Mouse (Mus musculus) T-cell, adult 2 months (primary cell): Measurements from ENCODE around the gene AC131692.1.
"Not testable (repeated sequence)": the region's sequence is repeated elsewhere in the genome, so short reads cannot be mapped to it uniquely, and the experiment has no call there.

Source experiments
- DNase-seq: peaks from one replicate; pipeline ENCODE4 v3.0.0; 2022; ENCODE audit warnings: low spot score

Gene AC131692.1

DNA sequence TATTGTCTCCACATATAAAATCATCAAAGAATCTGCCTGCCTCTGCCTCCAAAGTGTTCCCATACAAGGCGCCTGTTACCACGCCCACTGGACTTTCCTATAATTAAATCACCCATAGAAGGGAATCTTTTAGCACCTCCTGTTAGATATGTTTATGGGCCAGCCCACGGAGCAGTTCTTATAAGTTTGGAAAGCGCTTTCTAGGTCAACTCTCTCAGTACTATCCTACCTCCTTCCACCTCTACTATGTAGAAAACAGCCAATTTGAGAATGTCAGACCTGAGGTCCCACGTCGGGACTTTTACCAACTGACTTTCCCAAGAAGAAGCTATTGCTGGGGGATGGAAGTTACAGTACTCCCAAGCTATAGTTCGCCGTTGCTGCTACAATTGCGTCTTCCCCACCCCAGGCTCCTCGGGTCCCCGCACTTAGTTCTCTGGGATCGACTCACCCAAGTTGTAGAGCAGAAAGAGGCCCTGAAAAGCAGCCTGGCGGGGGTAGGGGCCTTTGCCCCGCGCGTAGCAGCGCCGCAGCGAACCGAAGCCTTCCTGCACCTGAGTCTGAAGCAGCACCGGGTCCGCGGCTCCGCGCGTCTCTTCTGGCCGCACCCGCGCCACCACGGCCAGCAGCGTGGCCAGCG, 23.2 kb downstream of the AC131692.1 start:
- no peak for DNase-seq

DNA sequence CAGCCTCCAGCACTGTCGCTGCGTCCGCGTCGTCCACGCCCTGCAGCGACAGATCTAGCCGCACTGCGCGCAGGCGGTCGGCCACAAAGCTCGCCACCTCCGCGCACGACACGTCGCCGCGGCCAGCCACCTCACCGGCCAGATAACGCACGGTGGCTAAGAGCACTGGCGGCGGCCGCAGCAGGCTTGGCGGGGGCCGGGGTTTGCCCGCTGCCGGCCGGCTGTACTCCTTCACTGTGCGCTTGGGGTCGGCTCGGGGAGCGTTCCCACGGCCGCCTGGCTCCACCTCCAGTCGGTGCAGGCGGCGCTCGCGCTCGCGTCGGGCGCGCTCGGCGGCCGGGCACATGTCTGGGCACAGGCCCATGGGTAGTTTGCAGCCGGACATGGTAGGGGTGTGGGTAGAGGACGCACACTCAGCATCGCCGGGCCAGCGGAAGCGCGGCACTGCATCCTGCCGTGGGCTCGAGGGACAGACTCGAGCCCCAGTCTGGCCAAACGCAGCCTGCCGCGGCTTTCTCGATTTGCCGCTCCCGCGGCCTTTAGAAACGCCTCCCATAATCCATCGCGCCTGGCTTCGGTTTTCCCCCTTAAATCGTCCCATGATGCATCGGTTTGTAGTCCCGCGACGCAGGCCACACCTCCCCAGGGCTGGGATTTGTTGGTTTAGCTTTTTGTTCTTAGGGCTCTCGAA, 23.9 kb downstream of the AC131692.1 start, which contains the start of gene Sac3d1:
Gene Sac3d1 (minus strand): TSS at position 665 of the 691 bp plus-strand sequence.
- peak; percentile 88 for DNase-seq

DNA sequence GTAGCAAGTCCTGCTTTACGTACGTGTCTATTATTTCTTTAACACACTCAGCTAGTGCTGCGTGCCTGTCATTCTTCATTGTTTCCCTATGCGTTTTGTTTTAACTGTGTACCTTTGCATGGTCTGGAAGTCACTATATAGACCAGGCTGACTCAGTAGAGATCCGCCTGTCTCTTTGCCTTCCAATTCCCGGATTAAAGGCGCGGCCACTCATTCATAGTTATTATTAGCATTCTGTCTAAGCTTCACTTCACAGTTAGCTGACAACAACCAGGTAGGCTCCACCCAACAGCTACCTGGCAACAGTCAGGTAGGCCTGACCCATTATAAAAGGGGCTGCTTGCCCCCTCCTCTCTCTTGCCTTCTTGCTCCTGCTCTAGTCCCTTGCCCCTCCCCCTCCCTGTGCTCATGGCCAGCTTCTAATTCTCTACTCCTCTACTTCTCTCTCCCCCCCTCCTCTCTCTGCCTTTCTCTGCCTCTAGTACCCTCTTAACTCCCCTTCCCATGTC, 24.5 kb downstream of the AC131692.1 start:
- no peak for DNase-seq

DNA sequence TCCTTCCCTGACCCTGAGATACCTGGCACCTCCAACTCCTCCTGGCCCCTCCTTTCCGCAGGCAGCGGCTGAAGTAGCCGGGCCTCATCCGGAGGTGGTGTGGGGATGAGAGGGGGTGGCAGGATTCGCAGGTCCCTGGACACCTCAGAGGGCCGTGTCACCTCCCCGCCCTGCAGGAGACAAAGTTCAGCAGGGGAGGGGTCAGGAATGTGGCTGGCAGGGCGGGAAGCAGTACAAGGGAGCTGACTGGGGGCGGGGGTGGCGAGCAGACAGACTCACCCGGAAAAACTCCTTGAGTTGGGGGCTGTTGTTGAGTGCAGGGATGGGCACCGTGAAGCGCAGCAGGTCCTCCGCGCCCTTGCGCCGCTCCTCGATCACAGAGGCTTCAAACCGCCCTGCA, 27.5 kb downstream of the AC131692.1 start:
- DNase-seq: no peak

DNA sequence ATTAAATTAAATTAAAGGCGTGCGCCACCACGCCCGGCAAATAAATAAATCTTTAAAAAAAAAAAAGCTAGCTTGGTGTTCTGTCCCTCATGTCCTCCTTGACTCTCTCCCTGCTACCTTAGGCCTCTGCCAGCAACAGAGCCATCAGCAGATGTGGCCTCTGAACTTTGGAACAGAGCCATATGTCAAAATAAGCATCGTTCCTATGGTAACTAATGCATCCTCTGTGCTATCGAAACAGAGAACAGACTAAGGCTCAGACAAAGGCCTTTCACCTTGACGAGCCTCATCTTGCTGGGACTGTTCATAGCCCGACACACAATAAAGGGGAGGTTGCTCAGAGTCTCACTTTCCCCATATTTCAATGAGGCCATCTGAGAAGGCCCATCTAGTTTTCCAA, 29.1 kb downstream of the AC131692.1 start:
- DNase-seq: no peak

DNA sequence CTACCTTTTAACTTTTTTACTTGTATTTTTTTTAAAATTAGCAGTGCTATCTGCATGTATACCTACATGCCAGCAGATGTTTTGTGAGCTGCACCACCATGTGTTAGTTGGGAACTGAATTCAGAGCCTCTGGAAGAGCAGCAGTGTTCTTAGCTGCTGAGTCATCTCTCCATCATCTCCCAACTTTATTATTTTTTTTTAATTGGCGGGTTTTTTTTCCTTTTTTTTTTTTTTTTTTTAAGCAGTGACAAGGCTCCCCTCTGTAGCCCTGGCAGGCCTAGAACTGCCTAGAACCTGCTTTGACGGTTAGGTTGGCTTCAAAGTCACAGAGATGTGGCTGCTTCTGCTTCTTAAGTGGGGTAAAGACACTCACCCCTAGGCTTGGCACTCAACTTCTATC, 30.7 kb downstream of the AC131692.1 start:
- no peak for DNase-seq

DNA sequence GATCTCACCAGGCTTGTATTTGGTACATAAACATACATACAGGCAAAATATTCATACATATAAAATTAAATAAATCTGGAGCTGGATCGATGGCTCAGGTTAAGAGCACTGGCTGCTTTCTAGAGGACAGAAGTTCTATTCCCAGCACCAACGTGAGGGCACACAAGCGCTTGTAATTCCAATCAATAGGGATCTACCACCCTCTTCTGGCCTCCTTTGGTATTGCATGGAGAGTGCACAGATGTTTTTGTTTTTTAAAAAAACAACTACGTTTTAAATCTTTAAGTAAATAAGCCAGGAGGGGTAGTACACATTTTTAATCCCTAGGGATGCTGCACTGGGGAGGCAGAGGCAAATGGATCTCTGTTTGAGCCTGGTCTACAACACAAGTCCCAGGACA, 32.1 kb downstream of the AC131692.1 start:
- peak; percentile 60 for DNase-seq

DNA sequence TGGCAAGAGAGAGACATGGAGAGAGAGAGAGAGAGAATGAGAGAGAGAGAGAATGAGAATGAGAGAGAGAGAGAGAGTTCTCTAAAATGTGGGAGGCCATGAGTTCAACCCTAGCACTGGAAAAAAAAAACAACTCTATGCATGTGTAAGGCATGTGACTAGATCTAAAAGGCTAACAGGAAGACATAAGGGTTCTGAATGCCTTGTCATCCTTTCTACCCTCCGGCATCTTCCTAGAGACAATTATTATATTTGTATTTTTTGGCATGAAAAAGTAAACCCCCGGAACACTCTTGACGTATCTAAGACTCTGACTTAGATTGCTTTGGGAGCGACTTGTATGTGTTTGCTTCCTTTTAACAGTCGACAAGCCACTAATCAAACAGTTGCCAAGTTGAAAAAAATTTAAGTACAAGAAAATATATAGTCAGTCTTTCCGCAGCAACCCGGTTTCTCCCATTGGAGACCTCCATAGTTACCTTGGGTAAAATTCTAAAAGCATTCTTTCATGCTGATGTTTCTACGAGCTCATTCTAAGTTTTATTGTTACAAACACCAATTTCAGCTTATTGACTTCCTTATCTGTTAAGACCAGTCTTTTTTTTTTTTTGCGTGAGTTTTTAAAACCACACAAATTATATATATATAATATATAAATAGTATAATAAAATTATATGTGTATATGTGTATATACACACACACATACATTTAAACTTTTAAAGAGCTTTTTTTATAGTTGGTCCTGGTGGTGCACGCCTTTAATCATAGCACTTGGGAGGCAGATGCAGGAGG, 32.8 kb downstream of the AC131692.1 start:
- no peak for DNase-seq

DNA sequence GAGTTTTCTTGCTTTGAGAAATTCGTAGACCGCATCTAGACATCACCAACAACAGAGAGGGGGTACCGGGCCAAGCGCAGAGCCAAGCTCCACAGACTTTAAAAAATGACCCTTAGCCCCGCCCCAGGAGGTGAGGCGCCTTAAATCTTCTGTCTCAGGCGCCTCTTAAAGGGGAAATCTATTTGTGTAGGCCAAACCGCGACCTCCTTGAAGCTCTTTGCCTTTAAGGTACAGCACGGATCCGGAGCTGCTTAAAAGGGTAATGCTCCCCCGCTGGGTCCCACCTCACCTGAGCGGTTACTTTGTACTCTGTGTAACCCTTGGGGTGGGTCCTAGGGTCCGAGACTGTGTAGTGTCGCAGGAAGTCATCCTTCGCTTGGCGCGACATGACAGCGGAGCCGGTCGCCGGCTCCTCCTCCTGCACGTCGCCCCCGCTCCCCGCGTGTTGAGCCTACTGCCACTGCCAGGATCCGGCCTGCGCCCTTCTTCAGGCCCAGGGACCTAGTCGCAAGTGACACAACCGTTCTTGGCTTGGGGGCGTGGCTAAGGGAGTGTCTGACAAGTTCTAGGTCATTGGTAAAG, 33.6 kb downstream of the AC131692.1 start, which contains the start of gene Snx15:
Gene Snx15 (minus strand): TSS at position 545 of the 582 bp plus-strand sequence.
- peak; percentile 98 for DNase-seq

DNA sequence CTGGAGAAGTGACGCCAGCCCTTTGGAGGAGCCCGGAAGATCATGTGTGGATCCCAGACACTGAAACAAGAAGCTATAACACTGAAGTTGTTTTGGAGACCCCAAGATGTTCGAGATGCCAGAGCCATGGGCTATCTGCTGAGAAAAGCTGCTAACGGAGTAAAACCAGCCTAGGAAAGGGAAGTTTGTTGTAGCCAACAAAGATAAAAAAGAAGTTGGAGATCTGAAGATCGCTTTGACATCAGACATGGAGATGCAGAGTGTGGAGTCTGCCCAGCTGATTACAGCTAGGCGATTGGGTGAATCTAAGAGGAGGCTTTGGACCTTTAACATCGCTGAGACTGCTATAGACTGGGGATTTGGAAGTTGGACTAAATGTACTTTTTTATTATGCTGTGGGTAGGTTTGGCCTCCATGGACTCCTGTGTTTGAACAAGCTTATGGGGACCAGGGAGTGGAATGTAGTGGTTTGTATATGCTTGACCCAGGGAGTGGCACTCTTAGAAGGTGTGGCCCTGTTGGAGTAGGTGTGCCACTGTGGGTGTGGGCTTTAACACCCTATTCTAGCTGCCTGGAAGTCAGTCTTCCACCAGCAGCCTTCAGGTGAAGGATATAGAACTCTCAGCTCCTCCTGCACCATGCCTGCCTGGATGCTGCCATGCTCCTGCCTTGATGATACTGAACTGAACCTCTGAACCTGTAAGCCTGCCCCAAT, 36.4 kb downstream of the AC131692.1 start:
- DNase-seq: not testable (repeated sequence)

DNA sequence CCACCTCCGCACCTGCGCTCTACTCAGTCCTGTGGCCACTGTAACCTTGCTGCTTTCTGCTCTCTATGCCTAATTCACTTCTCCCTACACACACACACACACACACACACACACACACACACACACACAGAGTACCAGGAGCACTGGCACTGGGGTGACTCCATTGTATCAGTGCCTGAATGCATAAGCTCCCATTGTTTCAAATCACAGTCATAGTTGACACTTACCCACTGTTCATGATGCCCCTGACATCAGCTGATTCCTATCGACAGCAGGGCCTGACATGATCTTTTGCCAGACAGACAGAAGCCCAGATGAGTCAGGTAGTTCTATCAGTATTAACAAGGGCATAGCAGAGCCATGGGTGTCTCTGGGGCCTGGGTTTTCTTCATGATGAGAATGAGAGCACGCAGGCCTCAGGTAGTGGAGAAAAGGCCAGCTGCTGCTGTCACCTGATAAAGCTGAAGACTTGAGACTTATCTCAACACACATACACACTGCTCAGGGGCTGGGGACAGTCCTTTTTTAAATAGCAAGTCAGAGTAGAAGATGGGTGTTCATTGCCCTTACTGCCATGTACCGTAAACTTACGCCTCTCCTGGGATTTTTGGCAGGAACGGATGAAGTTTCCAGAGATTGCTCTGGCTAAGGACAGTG, 38.1 kb downstream of the AC131692.1 start:
- DNase-seq: no peak

DNA sequence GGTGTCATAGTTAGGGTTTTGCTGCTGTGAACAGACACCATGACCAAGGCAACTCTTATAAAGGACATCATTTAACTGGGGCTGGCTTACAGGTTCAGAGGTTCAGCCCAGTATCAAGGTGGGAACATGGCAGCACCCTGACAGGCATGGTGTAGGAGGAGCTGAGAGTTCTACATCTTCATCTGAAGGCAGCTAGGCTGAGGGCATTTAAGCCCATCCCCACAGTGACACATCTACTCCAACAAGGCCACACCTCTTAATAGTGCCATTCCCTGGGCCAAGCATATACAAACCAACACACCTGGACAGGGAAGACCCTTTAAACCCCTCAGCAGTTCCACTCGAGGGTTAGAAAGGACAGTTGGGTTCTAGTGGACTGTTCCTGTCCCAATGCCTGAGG, 39.0 kb downstream of the AC131692.1 start:
- DNase-seq: not testable (repeated sequence)

DNA sequence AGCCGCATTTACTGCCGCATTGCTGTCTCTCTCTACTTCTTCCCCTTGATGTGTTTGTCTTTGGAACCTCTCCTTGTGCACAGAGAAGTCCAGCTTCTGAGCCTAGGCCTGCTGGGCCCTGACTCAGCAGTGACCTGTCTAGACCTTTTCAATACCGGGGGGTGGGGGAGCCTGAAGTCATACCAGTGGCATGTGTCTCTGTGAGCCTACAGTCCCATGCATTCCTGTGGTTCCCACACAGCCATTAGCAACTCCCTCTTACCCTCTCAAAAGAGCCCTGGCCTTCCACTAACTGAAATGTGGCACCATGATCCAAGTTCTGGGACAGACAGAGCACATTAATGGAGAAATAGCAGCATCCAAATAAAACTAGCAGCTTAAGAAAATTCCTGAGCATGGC, 42.2 kb downstream of the AC131692.1 start:
- no peak for DNase-seq

DNA sequence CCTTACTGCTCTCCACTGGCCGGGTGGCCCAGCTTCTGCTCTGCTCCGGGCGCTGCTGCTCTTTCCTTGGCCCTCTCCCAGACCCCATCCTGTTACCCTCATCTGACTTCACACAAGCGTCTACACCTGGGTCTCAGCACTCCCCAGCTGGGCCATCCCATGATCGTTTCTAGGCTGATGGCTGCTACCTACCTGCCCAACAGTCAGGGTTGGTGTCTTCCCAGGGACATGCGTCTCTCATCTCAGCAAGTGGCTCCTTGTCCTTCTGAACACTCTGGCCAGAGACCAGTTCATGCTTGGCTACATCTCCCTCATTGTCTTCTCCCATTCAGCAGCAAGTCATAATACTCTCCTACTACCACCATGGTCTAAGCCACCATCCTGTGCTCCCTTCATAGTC, 45.5 kb downstream of the AC131692.1 start:
- no peak for DNase-seq

DNA sequence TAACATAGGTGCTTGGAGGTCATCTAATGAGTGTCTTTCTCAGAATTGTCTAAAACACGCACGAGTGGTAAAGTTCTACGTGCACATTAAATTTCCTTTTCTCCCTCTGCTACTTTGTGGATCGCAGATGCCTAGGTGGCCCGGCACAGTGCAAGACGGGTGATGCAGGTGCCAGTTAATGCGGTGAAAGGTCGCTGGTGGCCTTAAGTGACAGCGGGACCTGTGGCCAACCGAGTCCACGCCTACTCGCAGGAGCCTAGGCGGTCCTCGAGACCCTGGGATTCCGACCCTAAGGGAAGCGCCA, 46.1 kb downstream of the AC131692.1 start:
- DNase-seq: no peak

DNA sequence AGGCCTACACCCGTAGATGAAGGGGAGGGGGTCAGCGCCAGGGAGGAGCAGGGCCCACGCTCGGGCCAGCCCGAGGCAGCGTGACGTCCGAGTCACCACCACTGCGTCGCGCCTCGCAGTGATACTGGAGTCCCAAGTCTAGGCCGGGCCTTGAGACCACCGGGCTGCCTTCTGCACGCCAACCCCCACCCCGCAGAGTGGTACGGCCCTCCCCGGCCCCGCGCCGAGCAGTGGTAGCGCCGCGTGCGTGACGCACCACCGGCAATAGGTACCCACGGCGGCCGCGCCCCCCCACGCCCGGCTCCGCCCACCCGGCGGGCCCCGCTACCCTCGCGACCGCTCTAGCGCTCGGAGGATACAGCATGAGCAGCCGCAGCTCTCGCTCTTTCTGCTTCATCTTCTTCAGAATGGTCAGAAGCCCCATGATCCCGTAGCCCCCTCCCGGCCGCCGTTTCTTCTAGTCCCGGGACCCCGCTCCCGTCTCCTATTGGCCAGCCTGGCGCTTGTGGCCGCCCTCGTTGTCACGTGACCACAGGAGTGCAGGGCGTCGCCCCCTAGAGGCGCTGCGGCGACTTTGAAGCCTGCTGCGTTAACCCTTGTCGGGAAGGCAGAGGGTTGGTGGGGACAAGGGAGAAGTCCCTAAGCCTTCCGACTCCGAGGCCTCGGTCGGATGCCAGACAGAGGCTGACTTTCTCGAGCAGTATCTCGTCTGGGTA, 46.6 kb downstream of the AC131692.1 start, which contains the start of gene Batf2:
Gene Batf2 (plus strand): TSS at position 306 of the 716 bp plus-strand sequence.
- peak; percentile 92 for DNase-seq

DNA sequence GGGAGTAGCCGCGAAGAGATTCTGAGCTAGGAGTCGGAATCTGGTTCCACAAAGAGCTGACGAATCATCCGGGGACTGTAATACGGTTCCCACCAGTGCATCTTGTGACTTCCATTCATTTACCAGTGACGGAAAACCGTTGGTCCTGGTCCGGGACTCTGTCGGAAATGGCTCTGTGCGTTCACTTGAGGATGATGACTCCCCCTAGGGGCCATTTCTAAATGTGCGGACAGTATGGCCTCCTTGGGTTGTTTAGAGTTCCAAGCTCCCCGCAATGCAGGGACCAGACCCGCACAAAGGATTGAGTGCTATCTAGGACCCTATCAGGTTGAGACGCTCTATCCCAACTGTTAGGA, 47.2 kb downstream of the AC131692.1 start, which contains the start of gene Arl2:
Gene Arl2 (minus strand): TSS at position 155 of the 356 bp plus-strand sequence.
- peak; percentile 81 for DNase-seq

DNA sequence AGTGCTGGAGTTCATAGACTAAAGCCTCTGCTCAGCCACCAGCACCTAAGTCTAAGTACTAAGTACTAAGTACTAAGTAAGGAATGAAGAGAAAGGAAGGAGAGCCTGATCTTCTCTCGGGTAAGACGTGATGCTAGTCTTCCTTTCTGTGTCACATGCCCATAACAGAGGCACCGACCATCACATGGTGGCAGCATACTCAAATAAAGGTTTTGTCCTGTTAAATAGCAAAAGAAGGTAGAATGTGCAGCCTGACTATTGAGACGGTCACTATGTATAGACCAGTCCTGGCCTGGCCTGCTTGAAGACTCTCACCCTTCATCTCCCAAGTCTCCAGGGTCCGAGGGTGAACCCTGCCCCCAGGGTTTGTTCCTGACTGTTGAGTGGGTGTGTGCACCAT, 50.6 kb downstream of the AC131692.1 start:
- no peak for DNase-seq
